Mouse (Mus musculus): ENCODE data around the gene Ap3m1. TPM values are rescaled to one million over a fixed set of nuclear protein-coding genes. Genes with fewer than 3 reads are reported as not detected.

The Ap3m1 gene
- polyA plus RNA-seq, 1 experiment from 2014 or later, result 64.6 TPM

- H3K36me3 ChIP-seq, result peaks cover 16% of the 10 kb centered on the region
- 85% methylated on average over 2 of the region's 2 CpGs for WGBS
- peaks cover 29% of the 10 kb centered on the region for H3K4me1 ChIP-seq
- H3K9ac ChIP-seq, result no peak overlapping the region
- H3K27me3 ChIP-seq (replicated peaks), result no peaks in the 10 kb centered on the region
- no peak overlapping the region for H3K27ac ChIP-seq (replicated peaks)
- no peak overlapping the region for H3K4me3 ChIP-seq
- peaks cover 5% of the 10 kb centered on the region; the same call in 1 of the 2 replicates for H3K9me3 ChIP-seq
- no peak overlapping the region for H3K4me2 ChIP-seq
- no peak for ATAC-seq (ENCODE audit: extremely low read depth, insufficient number of reproducible peaks, low FRiP score, low TSS enrichment)
Measured at GRCm38 (mm10) chr14:21047840-21048239, 4.5 kb downstream of the Ap3m1 start.

GRCm38 (mm10) chr14:21039623-21040022 lies 12.7 kb downstream of the Ap3m1 start:
- H3K4me3 ChIP-seq, result no peak overlapping the region
- ATAC-seq (ENCODE audit: extremely low read depth, insufficient number of reproducible peaks, low FRiP score, low TSS enrichment), result no peak
- no peak overlapping the region for H3K9ac ChIP-seq
- H3K4me1 ChIP-seq, result peaks cover 8% of the 10 kb centered on the region
- no peak overlapping the region for H3K4me2 ChIP-seq
- H3K36me3 ChIP-seq, result peaks cover 74% of the 10 kb centered on the region
- 42% methylated on average over 4 of the region's 4 CpGs for WGBS
- H3K27me3 ChIP-seq (replicated peaks), result no peaks in the 10 kb centered on the region
- H3K27ac ChIP-seq (replicated peaks), result peak overlapping the region; percentile 21; the same call in 1 of the 2 replicates
- H3K9me3 ChIP-seq, result no peaks in the 10 kb centered on the region

GRCm38 (mm10) chr14:21039077-21039476 lies 13.2 kb downstream of the Ap3m1 start:
- no peak overlapping the region for H3K4me2 ChIP-seq
- peaks cover 77% of the 10 kb centered on the region for H3K36me3 ChIP-seq
- no peaks in the 10 kb centered on the region for H3K27me3 ChIP-seq (replicated peaks)
- peak overlapping the region; percentile 21; the same call in 1 of the 2 replicates for H3K27ac ChIP-seq (replicated peaks)
- H3K9me3 ChIP-seq, result no peaks in the 10 kb centered on the region
- H3K9ac ChIP-seq, result no peak overlapping the region
- peaks cover 8% of the 10 kb centered on the region for H3K4me1 ChIP-seq
- H3K4me3 ChIP-seq, result no peak overlapping the region
- WGBS, result 63% methylated on average over 12 of the region's 12 CpGs
- no peak for ATAC-seq (ENCODE audit: extremely low read depth, insufficient number of reproducible peaks, low FRiP score, low TSS enrichment)

- Histone ChIP-seq H3K9ac (no peak overlapping the region), H3K27ac (replicated peaks) (no peak overlapping the region), H3K9me3 (no peaks in the 10 kb centered on the region), H3K4me3 (no peak overlapping the region), H3K4me2 (no peak overlapping the region), H3K27me3 (replicated peaks) (no peaks in the 10 kb centered on the region), H3K36me3 (peaks cover 92% of the 10 kb centered on the region), H3K4me1 (peaks cover 18% of the 10 kb centered on the region)
- no peak for ATAC-seq (ENCODE audit: extremely low read depth, insufficient number of reproducible peaks, low FRiP score, low TSS enrichment)
- WGBS, result 84% methylated on average over 3 of the region's 3 CpGs
Measured at GRCm38 (mm10) chr14:21034791-21035190, 17.5 kb downstream of the Ap3m1 start.

- Histone ChIP-seq H3K9me3 (no peaks in the 10 kb centered on the region), H3K9ac (no peak overlapping the region), H3K36me3 (peaks cover 92% of the 10 kb centered on the region), H3K4me3 (no peak overlapping the region), H3K27me3 (replicated peaks) (no peaks in the 10 kb centered on the region), H3K4me1 (peaks cover 13% of the 10 kb centered on the region), H3K27ac (replicated peaks) (no peak overlapping the region), H3K4me2 (no peak overlapping the region)
- ATAC-seq (ENCODE audit: extremely low read depth, insufficient number of reproducible peaks, low FRiP score, low TSS enrichment), result no peak
- 87% methylated on average over 4 of the region's 4 CpGs for WGBS
Measured at GRCm38 (mm10) chr14:21034271-21034670, 18.0 kb downstream of the Ap3m1 start.

GRCm38 (mm10) chr14:21031783-21032511 lies 20.4 kb downstream of the Ap3m1 start:
- Histone ChIP-seq H3K4me3 (no peak overlapping the region), H3K4me2 (no peak overlapping the region), H3K27me3 (replicated peaks) (no peaks in the 10 kb centered on the region), H3K27ac (replicated peaks) (peak overlapping the region; percentile 80), H3K9ac (no peak overlapping the region), H3K4me1 (peaks cover 20% of the 10 kb centered on the region), H3K36me3 (peaks cover 93% of the 10 kb centered on the region), H3K9me3 (no peaks in the 10 kb centered on the region)
- no peak for ATAC-seq (ENCODE audit: extremely low read depth, insufficient number of reproducible peaks, low FRiP score, low TSS enrichment)
- 78% methylated on average over 6 of the region's 6 CpGs for WGBS

- no peaks in the 10 kb centered on the region for H3K27me3 ChIP-seq (replicated peaks)
- H3K27ac ChIP-seq (replicated peaks), result 0 out of 2 replicates have a peak overlapping the region, but pooled peaks have one; percentile 20
- H3K4me1 ChIP-seq, result peaks cover 20% of the 10 kb centered on the region
- no peak overlapping the region for H3K4me3 ChIP-seq
- no peak overlapping the region for H3K9ac ChIP-seq
- ATAC-seq (ENCODE audit: extremely low read depth, insufficient number of reproducible peaks, low FRiP score, low TSS enrichment), result no peak
- no peak overlapping the region for H3K4me2 ChIP-seq
- peaks cover 99% of the 10 kb centered on the region for H3K36me3 ChIP-seq
- H3K9me3 ChIP-seq, result no peaks in the 10 kb centered on the region
- 75% methylated on average over 11 of the region's 11 CpGs for WGBS
Measured at GRCm38 (mm10) chr14:21029025-21029659, 23.2 kb downstream of the Ap3m1 start.

GRCm38 (mm10) chr14:21027542-21027941 lies 24.8 kb downstream of the Ap3m1 start:
- no peak overlapping the region for H3K4me2 ChIP-seq
- H3K9me3 ChIP-seq, result no peaks in the 10 kb centered on the region
- no peak overlapping the region for H3K9ac ChIP-seq
- H3K27me3 ChIP-seq (replicated peaks), result no peaks in the 10 kb centered on the region
- H3K36me3 ChIP-seq, result peaks cover 99% of the 10 kb centered on the region
- no peak for ATAC-seq (ENCODE audit: extremely low read depth, insufficient number of reproducible peaks, low FRiP score, low TSS enrichment)
- H3K4me1 ChIP-seq, result peaks cover 20% of the 10 kb centered on the region
- no peak overlapping the region for H3K27ac ChIP-seq (replicated peaks)
- no peak overlapping the region for H3K4me3 ChIP-seq

- Histone ChIP-seq H3K9ac (no peak overlapping the region), H3K4me3 (no peak overlapping the region), H3K9me3 (no peaks in the 10 kb centered on the region), H3K4me2 (no peak overlapping the region), H3K27ac (replicated peaks) (no peak overlapping the region), H3K4me1 (peaks cover 6% of the 10 kb centered on the region), H3K27me3 (replicated peaks) (no peaks in the 10 kb centered on the region), H3K36me3 (peaks cover 95% of the 10 kb centered on the region)
- no peak for ATAC-seq (ENCODE audit: extremely low read depth, insufficient number of reproducible peaks, low FRiP score, low TSS enrichment)
- WGBS, result 88% methylated on average over 8 of the region's 8 CpGs
Measured at GRCm38 (mm10) chr14:21020435-21020834, 31.9 kb downstream of the Ap3m1 start.

- WGBS, result 55% methylated on average over 3 of the region's 3 CpGs
- Histone ChIP-seq H3K4me2 (no peak overlapping the region), H3K4me3 (no peak overlapping the region), H3K9ac (no peak overlapping the region), H3K4me1 (peaks cover 6% of the 10 kb centered on the region), H3K9me3 (no peaks in the 10 kb centered on the region), H3K27ac (replicated peaks) (no peak overlapping the region), H3K36me3 (peaks cover 94% of the 10 kb centered on the region), H3K27me3 (replicated peaks) (no peaks in the 10 kb centered on the region)
- no peak for ATAC-seq (ENCODE audit: extremely low read depth, insufficient number of reproducible peaks, low FRiP score, low TSS enrichment)
Measured at GRCm38 (mm10) chr14:21018977-21019376, 33.3 kb downstream of the Ap3m1 start.

- no peaks in the 10 kb centered on the region for H3K9me3 ChIP-seq
- peaks cover 6% of the 10 kb centered on the region for H3K4me1 ChIP-seq
- no peaks in the 10 kb centered on the region for H3K27me3 ChIP-seq (replicated peaks)
- 82% methylated on average over 5 of the region's 5 CpGs for WGBS
- no peak overlapping the region for H3K4me2 ChIP-seq
- no peak overlapping the region for H3K27ac ChIP-seq (replicated peaks)
- H3K36me3 ChIP-seq, result peaks cover 95% of the 10 kb centered on the region
- H3K9ac ChIP-seq, result no peak overlapping the region
- no peak overlapping the region for H3K4me3 ChIP-seq
- ATAC-seq (ENCODE audit: extremely low read depth, insufficient number of reproducible peaks, low FRiP score, low TSS enrichment), result no peak
Measured at GRCm38 (mm10) chr14:21017871-21018270, 34.4 kb downstream of the Ap3m1 start.

Measured in heart, embryonic 13.5 days (tissue).